Mouse (Mus musculus): ENCODE results near the gene Xxylt1. TPM values are rescaled to one million over a fixed set of nuclear protein-coding genes. Genes with fewer than 3 reads are reported as not detected.

Xxylt1 gene
- polyA plus RNA-seq, 1 experiment from 2014 or later = 19.1 TPM

GRCm38 (mm10) chr16:30984826-30985545 is 96.2 kb downstream of the Xxylt1 start:
- peaks cover 9% of the 10 kb centered on the region for H3K4me1 ChIP-seq (ENCODE audit: control insufficient read depth, insufficient read depth, low read length)
- peak; percentile 25 for DNase-seq (ENCODE audit: low spot score)
- no peak for ATAC-seq (ENCODE audit: low read depth)
- no peaks in the 10 kb centered on the region for H3K9me3 ChIP-seq (ENCODE audit: control insufficient read depth, low read length)
- no peak overlapping the region for H3K4me3 ChIP-seq (ENCODE audit: low read depth, low read length)
- no peak overlapping the region for H3K27ac ChIP-seq (replicated peaks; ENCODE audit: low read depth, low read length)
- H3K27me3 ChIP-seq (replicated peaks; ENCODE audit: control insufficient read depth, insufficient read depth, low read length) = no peaks in the 10 kb centered on the region
- no peak overlapping the region for H3K4me2 ChIP-seq (ENCODE audit: low read depth, low read length)
- no peak overlapping the region for H3K9ac ChIP-seq (ENCODE audit: low read depth, low read length)
- no peaks in the 10 kb centered on the region for H3K36me3 ChIP-seq (ENCODE audit: control insufficient read depth, insufficient read depth, low read length)
- WGBS = 37% methylated on average over 16 of the region's 17 CpGs

- no peak for ATAC-seq (ENCODE audit: low read depth)
- Histone ChIP-seq H3K27me3 (replicated peaks; ENCODE audit: control insufficient read depth, insufficient read depth, low read length) (no peaks in the 10 kb centered on the region), H3K4me1 (ENCODE audit: control insufficient read depth, insufficient read depth, low read length) (peaks cover 9% of the 10 kb centered on the region), H3K4me2 (ENCODE audit: low read depth, low read length) (no peak overlapping the region), H3K9me3 (ENCODE audit: control insufficient read depth, low read length) (no peaks in the 10 kb centered on the region), H3K36me3 (ENCODE audit: control insufficient read depth, insufficient read depth, low read length) (no peaks in the 10 kb centered on the region), H3K27ac (replicated peaks; ENCODE audit: low read depth, low read length) (no peak overlapping the region), H3K4me3 (ENCODE audit: low read depth, low read length) (no peak overlapping the region), H3K9ac (ENCODE audit: low read depth, low read length) (no peak overlapping the region)
- 93% methylated on average over 5 of the region's 5 CpGs for WGBS
- no peak for DNase-seq (ENCODE audit: low spot score)
These were observed 97.1 kb downstream of the Xxylt1 start for GRCm38 (mm10) chr16:30984101-30984500.

- Histone ChIP-seq H3K9me3 (ENCODE audit: control insufficient read depth, low read length) (no peaks in the 10 kb centered on the region), H3K4me1 (ENCODE audit: control insufficient read depth, insufficient read depth, low read length) (peaks cover 9% of the 10 kb centered on the region), H3K27ac (replicated peaks; ENCODE audit: low read depth, low read length) (no peak overlapping the region), H3K9ac (ENCODE audit: low read depth, low read length) (no peak overlapping the region), H3K27me3 (replicated peaks; ENCODE audit: control insufficient read depth, insufficient read depth, low read length) (no peaks in the 10 kb centered on the region), H3K4me2 (ENCODE audit: low read depth, low read length) (no peak overlapping the region), H3K36me3 (ENCODE audit: control insufficient read depth, insufficient read depth, low read length) (no peaks in the 10 kb centered on the region), H3K4me3 (ENCODE audit: low read depth, low read length) (no peak overlapping the region)
- 56% methylated on average over 6 of the region's 6 CpGs for WGBS
- no peak for ATAC-seq (ENCODE audit: low read depth)
- DNase-seq (ENCODE audit: low spot score) = no peak
These were observed 97.5 kb downstream of the Xxylt1 start for GRCm38 (mm10) chr16:30983699-30984098.

GRCm38 (mm10) chr16:30983281-30983680 is 98.0 kb downstream of the Xxylt1 start:
- Histone ChIP-seq H3K9ac (ENCODE audit: low read depth, low read length) (no peak overlapping the region), H3K27ac (replicated peaks; ENCODE audit: low read depth, low read length) (no peak overlapping the region), H3K4me2 (ENCODE audit: low read depth, low read length) (no peak overlapping the region), H3K27me3 (replicated peaks; ENCODE audit: control insufficient read depth, insufficient read depth, low read length) (no peaks in the 10 kb centered on the region), H3K4me3 (ENCODE audit: low read depth, low read length) (no peak overlapping the region), H3K9me3 (ENCODE audit: control insufficient read depth, low read length) (no peaks in the 10 kb centered on the region), H3K4me1 (ENCODE audit: control insufficient read depth, insufficient read depth, low read length) (peaks cover 9% of the 10 kb centered on the region), H3K36me3 (ENCODE audit: control insufficient read depth, insufficient read depth, low read length) (no peaks in the 10 kb centered on the region)
- DNase-seq (ENCODE audit: low spot score) (no peak), ATAC-seq (ENCODE audit: low read depth) (no peak)
- 49% methylated on average over 4 of the region's 4 CpGs for WGBS

GRCm38 (mm10) chr16:30981345-30981744 is 99.9 kb downstream of the Xxylt1 start:
- no peak overlapping the region for H3K9ac ChIP-seq (ENCODE audit: low read depth, low read length)
- 85% methylated on average over 10 of the region's 10 CpGs for WGBS
- DNase-seq (ENCODE audit: low spot score) = no peak
- H3K27me3 ChIP-seq (replicated peaks; ENCODE audit: control insufficient read depth, insufficient read depth, low read length) = no peaks in the 10 kb centered on the region
- H3K4me1 ChIP-seq (ENCODE audit: control insufficient read depth, insufficient read depth, low read length) = peaks cover 15% of the 10 kb centered on the region
- H3K9me3 ChIP-seq (ENCODE audit: control insufficient read depth, low read length) = no peaks in the 10 kb centered on the region
- no peak overlapping the region for H3K4me3 ChIP-seq (ENCODE audit: low read depth, low read length)
- no peak overlapping the region for H3K27ac ChIP-seq (replicated peaks; ENCODE audit: low read depth, low read length)
- ATAC-seq (ENCODE audit: low read depth) = no peak
- H3K4me2 ChIP-seq (ENCODE audit: low read depth, low read length) = no peak overlapping the region
- H3K36me3 ChIP-seq (ENCODE audit: control insufficient read depth, insufficient read depth, low read length) = no peaks in the 10 kb centered on the region

- Histone ChIP-seq H3K9me3 (ENCODE audit: control insufficient read depth, low read length) (no peaks in the 10 kb centered on the region), H3K4me2 (ENCODE audit: low read depth, low read length) (no peak overlapping the region), H3K9ac (ENCODE audit: low read depth, low read length) (no peak overlapping the region), H3K4me1 (ENCODE audit: control insufficient read depth, insufficient read depth, low read length) (peaks cover 9% of the 10 kb centered on the region), H3K27ac (replicated peaks; ENCODE audit: low read depth, low read length) (no peak overlapping the region), H3K36me3 (ENCODE audit: control insufficient read depth, insufficient read depth, low read length) (no peaks in the 10 kb centered on the region), H3K27me3 (replicated peaks; ENCODE audit: control insufficient read depth, insufficient read depth, low read length) (no peaks in the 10 kb centered on the region), H3K4me3 (ENCODE audit: low read depth, low read length) (no peak overlapping the region)
- no peak for DNase-seq (ENCODE audit: low spot score)
- no peak for ATAC-seq (ENCODE audit: low read depth)
- 83% methylated on average over 11 of the region's 11 CpGs for WGBS
These were observed 101.3 kb downstream of the Xxylt1 start for GRCm38 (mm10) chr16:30979905-30980304.

- H3K9ac ChIP-seq (ENCODE audit: low read depth, low read length) = no peak overlapping the region
- H3K4me1 ChIP-seq (ENCODE audit: control insufficient read depth, insufficient read depth, low read length) = peaks cover 15% of the 10 kb centered on the region
- ATAC-seq (ENCODE audit: low read depth) = no peak
- H3K36me3 ChIP-seq (ENCODE audit: control insufficient read depth, insufficient read depth, low read length) = no peaks in the 10 kb centered on the region
- no peaks in the 10 kb centered on the region for H3K27me3 ChIP-seq (replicated peaks; ENCODE audit: control insufficient read depth, insufficient read depth, low read length)
- H3K27ac ChIP-seq (replicated peaks; ENCODE audit: low read depth, low read length) = no peak overlapping the region
- H3K4me3 ChIP-seq (ENCODE audit: low read depth, low read length) = no peak overlapping the region
- DNase-seq (ENCODE audit: low spot score) = no peak
- H3K4me2 ChIP-seq (ENCODE audit: low read depth, low read length) = no peak overlapping the region
- H3K9me3 ChIP-seq (ENCODE audit: control insufficient read depth, low read length) = no peaks in the 10 kb centered on the region
- 63% methylated on average over 6 of the region's 6 CpGs for WGBS
These were observed 103.5 kb downstream of the Xxylt1 start for GRCm38 (mm10) chr16:30977728-30978127.

GRCm38 (mm10) chr16:30977186-30977585 is 104.0 kb downstream of the Xxylt1 start:
- H3K27ac ChIP-seq (replicated peaks; ENCODE audit: low read depth, low read length) = no peak overlapping the region

GRCm38 (mm10) chr16:30974549-30974948 is 106.7 kb downstream of the Xxylt1 start:
- 87% methylated on average over 12 of the region's 12 CpGs for WGBS
- no peak overlapping the region for H3K4me2 ChIP-seq (ENCODE audit: low read depth, low read length)
- H3K9me3 ChIP-seq (ENCODE audit: control insufficient read depth, low read length) = no peaks in the 10 kb centered on the region
- DNase-seq (ENCODE audit: low spot score) (no peak), ATAC-seq (ENCODE audit: low read depth) (no peak)
- no peaks in the 10 kb centered on the region for H3K27me3 ChIP-seq (replicated peaks; ENCODE audit: control insufficient read depth, insufficient read depth, low read length)
- H3K27ac ChIP-seq (replicated peaks; ENCODE audit: low read depth, low read length) = no peak overlapping the region
- H3K4me3 ChIP-seq (ENCODE audit: low read depth, low read length) = no peak overlapping the region
- no peak overlapping the region for H3K9ac ChIP-seq (ENCODE audit: low read depth, low read length)
- no peaks in the 10 kb centered on the region for H3K36me3 ChIP-seq (ENCODE audit: control insufficient read depth, insufficient read depth, low read length)
- H3K4me1 ChIP-seq (ENCODE audit: control insufficient read depth, insufficient read depth, low read length) = peaks cover 22% of the 10 kb centered on the region

More at GRCm38 (mm10) chr16:30977186-30977585, 104.0 kb downstream of the Xxylt1 start:
- 3% methylated on average over 3 of the region's 3 CpGs for WGBS
- H3K9me3 ChIP-seq (ENCODE audit: control insufficient read depth, low read length) = no peaks in the 10 kb centered on the region
- no peaks in the 10 kb centered on the region for H3K27me3 ChIP-seq (replicated peaks; ENCODE audit: control insufficient read depth, insufficient read depth, low read length)
- H3K9ac ChIP-seq (ENCODE audit: low read depth, low read length) = no peak overlapping the region
- ATAC-seq (ENCODE audit: low read depth) (peak; percentile 95), DNase-seq (ENCODE audit: low spot score) (peak; percentile 96)
- H3K4me3 ChIP-seq (ENCODE audit: low read depth, low read length) = no peak overlapping the region
- H3K4me1 ChIP-seq (ENCODE audit: control insufficient read depth, insufficient read depth, low read length) = peaks cover 18% of the 10 kb centered on the region
- H3K4me2 ChIP-seq (ENCODE audit: low read depth, low read length) = no peak overlapping the region
- H3K36me3 ChIP-seq (ENCODE audit: control insufficient read depth, insufficient read depth, low read length) = no peaks in the 10 kb centered on the region

Measured in embryonic facial prominence, embryonic 14.5 days (tissue).